Mouse (Mus musculus) hindbrain, postnatal 0 days (tissue): Measurements from ENCODE around the gene Prr5l. TPM values are rescaled to one million over a fixed set of nuclear protein-coding genes. Genes with fewer than 3 reads are reported as not detected.

Source experiments
- ATAC-seq: fragments of 200-750 bp; cut with Nextera tagmentation; 2 replicates; pipeline ENCODE4 v1.8.0; 2017; ENCODE audit warnings: mild to moderate bottlenecking, moderate TSS enrichment, moderate library complexity
- DNase-seq: peaks from one replicate; pipeline ENCODE4 v3.0.0-alpha.2; 2015; ENCODE audit warnings: low spot score
- H3K27ac ChIP-seq: fragments of 300-500 bp; sonication (generic); 2 replicates; pipeline ENCODE4 v1.5.1; 2014; ENCODE audit warnings: mild to moderate bottlenecking
- H3K27me3 ChIP-seq: fragments of 300-500 bp; sonication (generic); 2 replicates; pipeline ENCODE4 v1.6.1; 2014; ENCODE audit warnings: low read length, mixed read lengths; ENCODE audit not compliant: insufficient read depth
- H3K36me3 ChIP-seq: fragments of 300-500 bp; sonication (generic); 2 replicates; pipeline ENCODE4 v1.6.1; 2014; ENCODE audit warnings: low read length, mixed read lengths; ENCODE audit not compliant: insufficient read depth
- H3K4me1 ChIP-seq: fragments of 300-500 bp; sonication (generic); 2 replicates; pipeline ENCODE4 v1.6.1; 2014; ENCODE audit warnings: antibody characterized with exemption, low read length, mixed read lengths; ENCODE audit not compliant: insufficient read depth
- H3K4me2 ChIP-seq: fragments of 300-500 bp; sonication (generic); 2 replicates; pipeline ENCODE4 v1.6.1; 2014; ENCODE audit warnings: low read depth, mild to moderate bottlenecking, low read length, moderate library complexity, mixed read lengths
- H3K4me3 ChIP-seq: fragments of 300-500 bp; sonication (generic); 2 replicates; pipeline ENCODE4 v1.5.1; 2014; ENCODE audit warnings: low read length
- H3K9ac ChIP-seq: fragments of 300-500 bp; sonication (generic); replicated peaks from 2 replicates; pipeline ENCODE4 v1.6.1; 2014; ENCODE audit warnings: mild to moderate bottlenecking, low read length, moderate library complexity, mixed read lengths
- H3K9me3 ChIP-seq: fragments of 300-500 bp; sonication (generic); 2 replicates; pipeline ENCODE4 v1.6.1; 2016; ENCODE audit warnings: low read length, mixed read lengths
- CTCF ChIP-seq: IDR thresholded peaks from 2 replicates; pipeline ENCODE4 v1.5.1; 2016; ENCODE audit warnings: antibody characterized with exemption, control low read depth, low read depth
- WGBS: fragments of 180-500 bp; shearing (Covaris S2); extraction: QIAGEN DNeasy Blood & Tissue Kit; methylation state at CpG from one replicate; pipeline ENCODE4 v1.1.7; 2014; 5-methylcytosine and 5-hydroxymethylcytosine counted together
- polyA plus RNA-seq: library from polyadenylated mRNA; unstranded; fragments of >200 nt; fragmentation: Nextera tagmentation; extraction: Ambion mirVana; gene quantifications from 2 replicates; pipeline ENCODE4 v1.2.1, GENCODE M21; 2015
- total RNA-seq: library from RNA; depleted of rRNA; stranded (reverse); fragments of >200 nt; gene quantifications from 2 replicates; pipeline ENCODE4 v1.2.3, GENCODE M21; 2014

The Prr5l gene
- total and polyA plus RNA-seq, 2 experiments from 2014 or later: 3.6 to 8.0 TPM

- WGBS: 70% methylated on average over 3 of the region's 3 CpGs
- H3K27ac ChIP-seq: no peak overlapping the region
- no peak for DNase-seq
- H3K4me1 ChIP-seq: no peaks in the 10 kb centered on the region
- no peak overlapping the region for H3K4me2 ChIP-seq
- H3K27me3 ChIP-seq: no peaks in the 10 kb centered on the region
- no peak overlapping the region for H3K9ac ChIP-seq
- no peak overlapping the region for H3K4me3 ChIP-seq
- no peak for ATAC-seq
- H3K9me3 ChIP-seq: no peaks in the 10 kb centered on the region
- no peaks in the 10 kb centered on the region for H3K36me3 ChIP-seq
- no peak for TF ChIP-seq CTCF
Measured at GRCm38 (mm10) chr2:101860920-101861485, 21.8 kb downstream of the Prr5l start.

GRCm38 (mm10) chr2:101856174-101856573 is 26.7 kb downstream of the Prr5l start:
- no peak overlapping the region for H3K9ac ChIP-seq
- no peaks in the 10 kb centered on the region for H3K27me3 ChIP-seq
- no peak overlapping the region for H3K27ac ChIP-seq
- no peak overlapping the region for H3K4me3 ChIP-seq
- DNase-seq: no peak
- no peak for ATAC-seq
- no peaks in the 10 kb centered on the region for H3K9me3 ChIP-seq
- no peak overlapping the region for H3K4me2 ChIP-seq
- WGBS: 90% methylated on average over 9 of the region's 9 CpGs
- H3K4me1 ChIP-seq: no peaks in the 10 kb centered on the region
- no peaks in the 10 kb centered on the region for H3K36me3 ChIP-seq
- TF ChIP-seq CTCF: no peak

- WGBS: 29% methylated on average over 7 of the region's 7 CpGs
- DNase-seq (no peak), ATAC-seq (no peak)
Measured at GRCm38 (mm10) chr2:101854792-101855191, 28.0 kb downstream of the Prr5l start.

DNA sequence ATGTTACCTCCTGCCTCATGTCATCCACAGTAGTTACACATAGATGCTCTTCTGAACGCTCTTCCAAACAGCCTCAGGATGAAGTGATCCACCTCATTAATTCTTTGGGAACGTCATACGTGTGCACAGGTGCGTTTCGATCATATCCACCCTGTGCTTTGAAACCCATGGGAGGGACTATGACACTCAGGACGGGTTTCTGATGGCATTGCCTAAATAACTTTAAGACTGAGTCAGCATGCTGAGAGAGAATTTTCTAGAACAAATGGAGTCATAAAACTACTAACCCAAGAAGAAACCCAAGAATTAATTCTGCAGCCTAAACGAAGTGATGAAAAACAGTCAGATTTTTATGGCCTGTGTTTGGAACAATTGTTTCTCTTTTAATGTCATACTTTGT is 40.1 kb downstream of the Prr5l start:
- ATAC-seq: no peak
- no peak for TF ChIP-seq CTCF
- no peak overlapping the region for H3K4me3 ChIP-seq
- H3K9ac ChIP-seq: no peak overlapping the region
- no peaks in the 10 kb centered on the region for H3K27me3 ChIP-seq
- H3K27ac ChIP-seq: no peak overlapping the region
- no peaks in the 10 kb centered on the region for H3K36me3 ChIP-seq
- no peak overlapping the region for H3K4me2 ChIP-seq
- 82% methylated on average over 7 of the region's 7 CpGs for WGBS
- DNase-seq: no peak
- H3K4me1 ChIP-seq: no peaks in the 10 kb centered on the region
- H3K9me3 ChIP-seq: no peaks in the 10 kb centered on the region

More at GRCm38 (mm10) chr2:101854792-101855191, 28.0 kb downstream of the Prr5l start:
- H3K4me2 ChIP-seq: no peak overlapping the region
- H3K27ac ChIP-seq: no peak overlapping the region
- no peaks in the 10 kb centered on the region for H3K27me3 ChIP-seq
- no peak overlapping the region for H3K4me3 ChIP-seq
- no peaks in the 10 kb centered on the region for H3K4me1 ChIP-seq
- no peaks in the 10 kb centered on the region for H3K9me3 ChIP-seq
- no peak overlapping the region for H3K9ac ChIP-seq
- no peak for TF ChIP-seq CTCF
- no peaks in the 10 kb centered on the region for H3K36me3 ChIP-seq

DNA sequence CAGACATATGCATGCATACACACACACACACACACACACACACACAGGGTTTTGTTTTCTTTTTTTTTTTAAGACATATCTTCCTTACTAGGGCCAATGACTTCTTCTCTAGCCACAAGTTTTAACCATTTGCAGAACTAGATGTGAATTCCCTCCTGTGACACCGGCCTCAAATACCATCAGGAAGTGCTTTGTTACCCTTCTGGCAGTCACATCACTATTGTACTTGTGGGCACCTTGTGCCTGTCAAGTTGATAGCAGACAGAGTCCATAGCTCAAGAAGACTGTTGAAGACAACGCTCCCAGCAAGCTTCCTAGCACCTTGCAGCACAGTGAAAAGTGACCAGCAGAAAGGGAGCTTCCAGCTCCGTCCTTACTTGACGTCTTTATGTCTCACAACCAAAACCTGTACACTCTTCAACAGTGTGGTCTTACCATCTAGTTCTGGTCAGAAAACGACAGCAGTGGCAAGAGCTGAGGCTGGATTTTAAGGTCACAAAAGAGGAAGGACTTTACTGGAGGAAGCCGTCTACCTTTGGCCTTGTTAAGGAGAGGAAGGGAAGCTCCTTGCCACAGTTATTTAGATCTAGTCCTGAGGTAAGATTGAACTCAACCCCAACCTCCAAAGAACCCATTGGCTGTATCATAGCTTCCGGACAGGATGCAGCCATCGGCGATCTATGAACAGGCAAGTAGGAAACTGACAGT is 47.9 kb downstream of the Prr5l start:
- TF ChIP-seq CTCF: no peak
- no peak overlapping the region for H3K27ac ChIP-seq
- WGBS: 87% methylated on average over 9 of the region's 9 CpGs
- no peak overlapping the region for H3K9ac ChIP-seq
- DNase-seq (no peak), ATAC-seq (no peak)
- no peak overlapping the region for H3K4me2 ChIP-seq
- no peak overlapping the region for H3K4me3 ChIP-seq
- H3K9me3 ChIP-seq: no peaks in the 10 kb centered on the region
- no peaks in the 10 kb centered on the region for H3K27me3 ChIP-seq
- H3K36me3 ChIP-seq: no peaks in the 10 kb centered on the region
- H3K4me1 ChIP-seq: no peaks in the 10 kb centered on the region

GRCm38 (mm10) chr2:101832361-101832760 is 50.5 kb downstream of the Prr5l start:
- WGBS: 79% methylated on average over 9 of the region's 9 CpGs
- DNase-seq (no peak), ATAC-seq (no peak)
- no peak overlapping the region for H3K27ac ChIP-seq
- H3K36me3 ChIP-seq: no peaks in the 10 kb centered on the region
- H3K9me3 ChIP-seq: no peaks in the 10 kb centered on the region
- no peaks in the 10 kb centered on the region for H3K27me3 ChIP-seq
- no peak for TF ChIP-seq CTCF
- no peak overlapping the region for H3K4me2 ChIP-seq
- no peak overlapping the region for H3K4me3 ChIP-seq
- H3K4me1 ChIP-seq: no peaks in the 10 kb centered on the region
- no peak overlapping the region for H3K9ac ChIP-seq

DNA sequence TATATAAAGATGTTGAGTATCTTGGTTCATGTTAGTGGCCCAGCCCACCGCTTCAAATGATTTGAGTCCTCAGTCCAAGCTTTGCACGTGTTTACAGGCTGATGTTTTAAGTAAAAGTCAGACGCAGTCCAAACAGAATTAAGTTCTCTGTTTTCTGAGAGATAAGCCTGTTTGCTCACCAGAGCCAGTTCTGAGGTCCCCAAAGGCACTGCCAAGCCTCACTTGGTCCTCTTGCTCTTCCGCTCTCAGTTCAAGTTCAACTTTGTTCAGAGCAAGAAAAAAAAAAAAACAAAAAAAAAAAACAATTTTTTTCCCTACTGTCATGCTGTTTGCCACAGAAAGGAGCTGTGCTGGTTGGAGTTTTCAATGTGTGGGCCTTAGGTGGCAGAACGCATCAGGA is 51.0 kb downstream of the Prr5l start:
- TF ChIP-seq CTCF: no peak
- WGBS: 91% methylated on average over 5 of the region's 5 CpGs
- DNase-seq (no peak), ATAC-seq (no peak)
- H3K4me1 ChIP-seq: no peaks in the 10 kb centered on the region
- no peaks in the 10 kb centered on the region for H3K27me3 ChIP-seq
- H3K4me3 ChIP-seq: no peak overlapping the region
- no peak overlapping the region for H3K4me2 ChIP-seq
- no peak overlapping the region for H3K27ac ChIP-seq
- no peaks in the 10 kb centered on the region for H3K36me3 ChIP-seq
- H3K9ac ChIP-seq: no peak overlapping the region
- H3K9me3 ChIP-seq: no peaks in the 10 kb centered on the region
